Mouse (Mus musculus): ENCODE measurements around the gene Otulin.

DNA sequence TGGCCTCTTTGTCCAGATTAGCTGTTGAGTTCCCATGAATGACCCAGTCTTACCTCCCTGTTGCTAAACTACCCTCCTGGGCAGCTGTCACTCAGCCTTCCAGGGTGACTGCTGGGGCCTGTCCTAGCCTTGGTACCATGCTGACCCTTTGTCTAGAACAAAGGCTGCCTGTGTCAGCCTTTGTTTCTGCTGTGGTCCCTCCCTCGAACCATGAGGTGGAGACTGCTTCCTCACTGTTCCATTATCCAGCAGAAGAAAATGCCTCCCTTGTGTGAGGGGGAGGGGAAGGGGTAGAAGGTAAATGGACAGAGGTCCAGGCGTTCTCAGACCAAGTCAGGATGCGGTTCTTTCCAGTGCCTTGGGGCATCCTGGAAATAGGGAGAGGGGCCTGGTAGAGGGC, 48.9 kb downstream of the Otulin start:
- TF ChIP-seq CTCF (IDR thresholded peaks at IDR 0.05; ENCODE audit: insufficient read depth, low read length) (no peak), POLR2A (IDR thresholded peaks at IDR 0.05; ENCODE audit: borderline replicate concordance, extremely low read depth, low read depth, low read length) (no peak)

Measured in lung, adult 2 months (tissue).